Mouse (Mus musculus) MEL (cell line): Measurements from ENCODE around the gene Vps52.

Experiments used
- BHLHE40 ChIP-seq: IDR thresholded peaks from 2 replicates; pipeline ENCODE4 v1.6.1; 2012; ENCODE audit warnings: low read depth, mild to moderate bottlenecking, inconsistent platforms, low read length, improper control_type of control experiment, borderline replicate concordance
- CHD2 ChIP-seq: IDR thresholded peaks from 2 replicates; pipeline ENCODE4 v1.6.1; 2011; ENCODE audit warnings: low read length, improper control_type of control experiment
- CTCF ChIP-seq, 3 experiments: IDR thresholded peaks in 2 of 3; conservative IDR thresholded peaks in 1 of 3; 2 replicates each; pipeline ENCODE4 v1.5.1; 2011 to 2012; ENCODE audit warnings: low read length in 3 of 3, low read depth in 2 of 3, mild to moderate bottlenecking in 2 of 3, improper control_type of control experiment in 1 of 3, inconsistent platforms in 1 of 3, mixed read lengths in 1 of 3, moderate library complexity in 1 of 3; ENCODE audit not compliant: control insufficient read depth in 1 of 3, insufficient read depth in 1 of 3, poor library complexity in 1 of 3, severe bottlenecking in 1 of 3
- EP300 ChIP-seq, 2 experiments: IDR thresholded peaks; 2 replicates each; pipeline ENCODE4 v1.6.1; 2011; ENCODE audit warnings: improper control_type of control experiment in 2 of 2, low read length in 2 of 2, low read depth in 1 of 2, mild to moderate bottlenecking in 1 of 2
- GATA1 ChIP-seq: IDR thresholded peaks from 2 replicates; pipeline ENCODE4 v1.6.1; 2011; ENCODE audit warnings: low read depth, low read length, improper control_type of control experiment
- USF1 ChIP-seq: IDR thresholded peaks from 2 replicates; pipeline ENCODE4 v1.6.1; 2014; ENCODE audit warnings: low read depth, mild to moderate bottlenecking, inconsistent platforms, low read length, improper control_type of control experiment, moderate library complexity

DNA sequence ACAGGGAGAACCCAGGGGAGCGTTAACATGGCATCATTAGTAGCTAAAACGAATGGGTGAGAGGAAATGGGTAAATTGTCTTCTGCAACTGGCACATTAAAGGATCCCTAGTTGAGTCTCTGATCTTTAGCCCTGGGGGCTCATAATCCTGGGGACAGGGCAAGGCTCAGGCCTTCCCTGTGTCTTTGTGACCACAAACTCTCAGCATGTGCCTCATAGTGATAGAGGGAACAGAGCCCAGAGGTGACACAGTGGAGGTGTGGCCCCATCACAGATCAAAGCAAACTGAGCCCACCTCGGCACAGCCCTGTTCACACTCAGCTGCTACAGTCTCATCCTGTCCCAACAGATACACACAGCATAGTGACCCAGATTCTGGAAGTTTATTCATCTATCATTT lies 40.0 kb downstream of the Vps52 start:
- no peak for TF ChIP-seq BHLHE40
- no peak for TF ChIP-seq GATA1
- TF ChIP-seq EP300 (IDR thresholded peaks at IDR 0.05; ENCODE audit: low read depth in 1 of 2, low read length in 2 of 2) = no peak
- no peak for TF ChIP-seq CHD2
- no peak for TF ChIP-seq CTCF (IDR thresholded peaks at IDR 0.05 in 2 of 3, conservative IDR thresholded peaks at IDR 0.05 in 1 of 3; ENCODE audit: control insufficient read depth in 1 of 3, insufficient read depth in 1 of 3, low read depth in 2 of 3, low read length in 3 of 3, poor library complexity in 1 of 3, severe bottlenecking in 1 of 3)
- no peak for TF ChIP-seq USF1
